Mouse (Mus musculus): Measurements from ENCODE around the gene Gm8011.
"Not testable (repeated sequence)": the region's sequence is repeated elsewhere in the genome, so short reads cannot be mapped to it uniquely, and the experiment has no call there.

Gene Gm8011

DNA sequence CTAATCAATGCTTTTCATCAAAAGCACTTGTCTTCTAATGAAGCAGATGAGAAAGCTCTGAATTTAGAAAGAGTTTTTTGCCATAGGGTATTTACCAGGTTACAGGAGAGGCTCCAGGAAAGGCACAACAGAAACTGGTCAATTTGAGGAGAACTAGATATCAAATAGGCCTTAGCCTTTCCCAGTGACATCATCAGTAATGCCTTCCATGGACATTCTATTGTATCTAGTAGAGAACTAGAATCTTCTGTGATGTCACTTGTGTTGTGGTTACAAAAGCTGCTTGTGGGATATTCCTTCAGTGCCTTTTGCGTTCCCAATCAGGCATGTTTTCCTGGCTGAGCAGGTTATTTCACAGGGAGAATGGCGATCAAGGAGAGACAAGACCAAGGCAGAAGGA is at the start of gene Gm8011:
Gene Gm8011, plus strand, starts transcription at position 301 of the 400 bp plus-strand sequence.
- not testable (repeated sequence) for DNase-seq (ENCODE audit: low spot score)

- not testable (repeated sequence) for DNase-seq (ENCODE audit: low spot score)
These were observed 24.1 kb upstream of the Gm8011 start, which contains the start of gene Gm8005 for GRCm38 (mm10) chr14:42439573-42439972. Gm8005 (minus strand) TSS chr14:42439673.

GRCm38 (mm10) chr14:42502249-42502648 is 38.6 kb downstream of the Gm8011 start, which contains the start of gene Gm8020:
Gm8020 (minus strand) TSS chr14:42502349.
- DNase-seq (ENCODE audit: low spot score) = not testable (repeated sequence)

Measured in ovary, adult 18-20 months (tissue).